Mouse (Mus musculus): ENCODE data around the gene Vmn2r92. TPM values are rescaled to one million over a fixed set of nuclear protein-coding genes. Genes with fewer than 3 reads are reported as not detected.
"Not testable (repeated sequence)": the region's sequence is repeated elsewhere in the genome, so short reads cannot be mapped to it uniquely, and the experiment has no call there.

The Vmn2r92 gene
- not detected for total RNA-seq (2021)
- long read RNA-seq, experiment 1, result 0 reads
- long read RNA-seq, experiment 2, result 0 reads

DNA sequence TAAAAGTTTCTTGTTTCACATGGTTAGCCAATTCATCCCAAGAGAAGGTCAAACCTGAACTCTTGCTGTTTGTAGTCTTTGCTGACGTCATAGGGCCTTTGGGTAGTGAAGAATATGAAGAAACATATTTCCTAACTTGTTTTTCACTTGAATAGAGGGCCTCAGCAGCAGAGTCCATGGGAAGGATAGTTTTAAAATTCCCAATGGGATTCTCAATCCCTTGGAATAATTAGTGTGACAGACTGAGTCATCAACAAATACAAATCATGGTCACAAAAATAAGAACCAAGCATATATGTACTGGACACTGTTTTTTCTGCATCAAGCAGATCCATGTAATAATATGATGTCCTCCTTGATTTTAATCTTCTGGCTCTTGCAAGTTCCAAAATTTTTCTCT lies at the start of gene Vmn2r92:
TSS of gene Vmn2r92 (plus strand) at position 301 of the 400 bp plus-strand sequence.
- DNase-seq (ENCODE audit: low spot score in 2 of 2), result not testable (repeated sequence)

DNA sequence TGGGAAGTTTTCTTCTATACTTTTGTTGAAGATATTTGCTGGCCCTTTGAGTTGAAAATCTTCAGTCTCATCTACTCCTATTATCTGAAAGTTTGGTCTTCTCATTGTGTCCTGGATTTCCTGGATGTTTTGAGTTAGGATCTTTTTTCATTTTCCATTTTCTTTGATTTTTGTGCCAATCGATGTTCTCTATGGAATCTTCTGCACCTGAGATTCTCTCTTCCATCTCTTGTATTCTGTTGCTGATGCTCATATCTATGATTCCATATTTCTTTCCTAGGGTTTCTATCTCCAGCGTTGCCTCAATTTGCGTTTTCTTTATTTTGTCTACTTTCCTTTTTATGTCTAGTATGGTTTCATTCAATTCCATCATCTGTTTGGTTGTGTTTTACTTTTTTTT lies 49.4 kb upstream of the Vmn2r92 start:
- DNase-seq (ENCODE audit: low spot score in 2 of 2), result not testable (repeated sequence)

DNA sequence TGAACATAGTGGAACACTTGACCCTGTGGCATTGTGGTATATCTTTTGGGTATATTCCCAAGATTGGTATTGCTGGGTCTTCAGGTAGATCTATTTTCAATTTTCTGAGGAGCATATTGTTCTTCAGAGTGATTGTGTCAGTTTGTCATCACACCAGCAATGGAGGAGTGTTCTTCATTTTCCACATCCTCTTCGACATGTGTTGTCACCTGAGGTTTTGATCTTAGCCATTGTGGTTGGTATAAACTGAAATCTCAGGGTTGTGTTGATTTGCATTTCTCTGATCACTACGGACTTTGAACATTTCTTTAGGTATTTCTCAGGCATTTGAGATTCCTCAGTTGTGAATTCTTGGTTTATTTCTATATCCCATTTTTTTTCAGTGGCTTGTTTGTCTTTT lies 9.5 kb downstream of the Vmn2r92 start:
- DNase-seq (ENCODE audit: low spot score in 2 of 2), result not testable (repeated sequence)

DNA sequence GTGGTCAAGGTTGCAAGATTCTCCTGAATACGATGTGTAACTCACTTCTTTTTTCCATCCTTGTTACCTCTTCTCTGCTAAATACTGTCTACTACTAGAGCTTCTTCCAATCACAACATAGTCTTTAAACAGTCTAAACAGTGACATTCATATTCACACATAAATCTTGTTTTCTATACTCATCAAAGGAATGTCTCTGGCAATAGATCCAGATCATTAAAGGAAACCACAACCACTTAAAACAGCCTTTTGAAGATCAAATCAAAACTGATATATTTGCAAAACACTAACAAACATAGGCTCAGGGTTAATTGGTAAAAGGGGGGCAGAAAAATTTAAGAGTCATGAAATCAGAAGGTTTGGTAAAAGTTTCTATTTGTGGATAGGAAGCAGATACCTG lies 38.0 kb downstream of the Vmn2r92 start:
- no peak for DNase-seq (ENCODE audit: low spot score in 2 of 2)

DNA sequence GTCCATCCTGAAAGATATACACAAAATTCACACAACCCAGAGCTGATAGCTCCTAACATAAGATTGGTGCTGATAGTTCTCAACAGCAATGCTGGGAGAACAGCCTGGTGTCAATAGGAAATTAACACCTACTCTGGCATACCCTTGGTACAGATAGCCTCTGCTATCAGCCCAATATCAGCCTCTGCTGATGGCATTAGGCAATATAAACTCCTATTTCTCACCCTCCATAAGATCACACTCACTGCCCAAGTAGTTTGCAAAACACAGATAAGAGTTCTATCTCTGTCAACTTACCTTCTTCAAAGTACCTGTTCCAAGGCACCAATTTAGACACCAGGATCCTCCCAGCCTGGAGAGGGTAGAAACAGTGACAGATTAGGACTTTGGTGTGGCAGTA lies 69.6 kb downstream of the Vmn2r92 start:
- DNase-seq (ENCODE audit: low spot score in 2 of 2), result no peak

DNA sequence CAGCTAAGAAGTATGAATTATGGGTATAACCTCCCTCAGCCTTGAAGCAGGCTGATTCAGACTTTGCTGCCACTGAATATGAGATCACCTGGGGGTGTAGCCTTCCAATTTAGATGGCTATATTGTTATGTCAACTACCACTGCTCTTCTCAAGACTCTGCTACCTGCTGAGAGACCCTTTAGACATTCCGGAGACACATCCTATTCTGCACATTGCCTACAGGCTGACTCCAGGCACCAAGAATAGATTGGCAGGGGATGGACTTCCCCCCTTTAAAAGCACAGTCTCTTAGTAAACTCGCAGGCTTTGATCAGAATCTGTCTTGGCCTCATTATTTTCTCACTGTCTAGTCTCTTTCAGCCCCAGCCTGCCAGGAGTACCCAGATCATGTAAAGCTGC lies 80.3 kb downstream of the Vmn2r92 start:
- DNase-seq (ENCODE audit: low spot score in 2 of 2), result no peak

DNA sequence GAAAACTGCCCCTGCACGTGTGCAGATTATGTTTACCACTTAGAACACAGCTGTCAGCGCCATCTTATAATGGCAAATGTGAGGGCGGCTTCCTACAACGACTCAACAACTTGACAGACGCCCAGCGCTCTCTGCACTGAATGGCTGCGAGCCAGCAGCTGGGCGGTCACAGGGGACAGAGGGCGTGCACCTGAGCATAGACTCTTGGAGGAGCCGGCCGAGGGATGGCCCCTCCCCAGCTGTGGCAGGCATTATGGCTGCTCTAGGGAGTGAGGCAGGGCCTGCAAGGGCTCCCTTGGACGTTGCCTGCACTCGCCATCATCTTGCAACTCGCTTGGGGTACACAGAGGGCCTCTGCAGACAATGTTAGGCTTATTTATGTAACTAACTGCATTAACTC lies 85.2 kb downstream of the Vmn2r92 start:
- no peak for DNase-seq (ENCODE audit: low spot score in 2 of 2)

Other genes starting within 250 kb of the Vmn2r92 start
- not detected for gene Fpr-rs4, start 130.2 kb upstream of the Vmn2r92 start, total RNA-seq (2021)
- gene Vmn2r124, start 102.5 kb upstream of the Vmn2r92 start, total RNA-seq (2021), result not detected
- not detected for gene Vmn2r91, start 66.9 kb upstream of the Vmn2r92 start, total RNA-seq (2021)
- gene Vmn2r94, start 125.9 kb downstream of the Vmn2r92 start, total RNA-seq (2021), result not detected
- gene Vmn2r93, start 146.2 kb downstream of the Vmn2r92 start, total RNA-seq (2021), result not detected